Mouse (Mus musculus): ENCODE measurements around the gene Mydgf. TPM values are rescaled to one million over a fixed set of nuclear protein-coding genes. Genes with fewer than 3 reads are reported as not detected.

The Mydgf gene
- polyA plus RNA-seq, 1 experiment from 2014 or later: 109 TPM

DNA sequence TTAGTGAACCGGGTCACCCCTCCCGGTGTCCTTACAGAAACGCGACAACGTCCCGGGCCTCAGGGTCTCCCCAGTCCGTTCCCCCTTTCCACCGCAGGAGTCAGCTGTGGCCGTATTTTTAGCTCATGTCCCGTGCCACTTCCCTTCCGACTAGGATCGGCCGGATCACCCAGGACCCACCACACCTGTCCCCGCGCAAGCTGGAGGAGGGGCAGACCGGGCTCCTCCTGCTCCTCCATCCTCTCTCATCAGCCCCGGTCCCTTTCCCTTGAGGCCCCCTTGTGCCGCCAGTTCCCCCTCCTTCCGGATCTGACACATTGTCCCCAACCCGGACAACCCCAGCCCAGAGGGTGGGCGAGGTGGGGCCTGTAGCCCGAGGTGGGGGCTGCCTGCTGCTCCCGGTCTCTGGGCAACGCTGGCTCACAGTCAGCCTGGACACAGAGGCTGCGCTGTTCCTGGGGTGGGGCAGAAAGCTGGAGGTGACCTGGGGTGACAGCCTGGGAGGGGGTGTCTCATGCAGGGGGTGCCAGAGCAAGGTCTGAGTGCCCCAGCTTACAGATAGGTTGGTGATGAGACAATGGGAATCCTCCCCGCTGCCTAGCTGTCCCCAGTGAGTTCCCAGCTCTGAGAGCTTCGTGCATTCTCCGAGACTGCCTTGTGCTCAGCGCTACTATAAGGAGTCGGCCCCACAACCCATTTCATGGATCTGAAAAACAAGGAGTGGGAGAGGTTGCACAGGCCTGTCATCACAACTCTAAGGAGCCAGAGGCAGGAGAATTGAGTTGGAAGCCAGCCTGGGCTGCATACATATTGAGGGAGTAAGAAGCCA lies 34.7 kb downstream of the Mydgf start:
- no peak overlapping the region for H3K9ac ChIP-seq (replicated peaks; ENCODE audit: low read length)
- WGBS: 2% methylated on average over 30 of the region's 30 CpGs
- peak; percentile 18; the same call in 1 of the 2 replicates for ATAC-seq (ENCODE audit: low FRiP score, low TSS enrichment)
- H3K27ac ChIP-seq (ENCODE audit: low read length): no peak overlapping the region
- H3K4me3 ChIP-seq (ENCODE audit: low read length): peak overlapping the region; percentile 14
- peak overlapping the region; percentile 33 for H3K4me2 ChIP-seq (replicated peaks; ENCODE audit: low read depth, low read length)
- no peaks in the 10 kb centered on the region for H3K36me3 ChIP-seq (ENCODE audit: insufficient read depth, low read length)
- H3K4me1 ChIP-seq (ENCODE audit: insufficient read depth, low read length): no peaks in the 10 kb centered on the region
- no peaks in the 10 kb centered on the region for H3K9me3 ChIP-seq (ENCODE audit: low read length)
- peaks cover 83% of the 10 kb centered on the region for H3K27me3 ChIP-seq (ENCODE audit: insufficient read depth, low read length)

- 0 out of 2 replicates have a peak, but pooled peaks have one; percentile 11 for ATAC-seq (ENCODE audit: low FRiP score, low TSS enrichment)
- Histone ChIP-seq H3K36me3 (ENCODE audit: insufficient read depth, low read length) (no peaks in the 10 kb centered on the region), H3K27me3 (ENCODE audit: insufficient read depth, low read length) (peaks cover 88% of the 10 kb centered on the region), H3K9ac (replicated peaks; ENCODE audit: low read length) (no peak overlapping the region), H3K4me1 (ENCODE audit: insufficient read depth, low read length) (no peaks in the 10 kb centered on the region), H3K9me3 (ENCODE audit: low read length) (no peaks in the 10 kb centered on the region), H3K27ac (ENCODE audit: low read length) (no peak overlapping the region), H3K4me3 (ENCODE audit: low read length) (peak overlapping the region; percentile 14), H3K4me2 (replicated peaks; ENCODE audit: low read depth, low read length) (peak overlapping the region; percentile 33)
- 21% methylated on average over 9 of the region's 9 CpGs for WGBS
These were observed 35.4 kb downstream of the Mydgf start for GRCm38 (mm10) chr17:56148280-56148679.

GRCm38 (mm10) chr17:56147420-56147819 lies 36.3 kb downstream of the Mydgf start:
- no peak overlapping the region for H3K9ac ChIP-seq (replicated peaks; ENCODE audit: low read length)
- no peaks in the 10 kb centered on the region for H3K9me3 ChIP-seq (ENCODE audit: low read length)
- no peak for ATAC-seq (ENCODE audit: low FRiP score, low TSS enrichment)
- 50% methylated on average over 12 of the region's 12 CpGs for WGBS
- no peak overlapping the region for H3K27ac ChIP-seq (ENCODE audit: low read length)
- H3K36me3 ChIP-seq (ENCODE audit: insufficient read depth, low read length): no peaks in the 10 kb centered on the region
- H3K4me2 ChIP-seq (replicated peaks; ENCODE audit: low read depth, low read length): no peak overlapping the region
- peaks cover 2% of the 10 kb centered on the region for H3K4me1 ChIP-seq (ENCODE audit: insufficient read depth, low read length)
- no peak overlapping the region for H3K4me3 ChIP-seq (ENCODE audit: low read length)
- H3K27me3 ChIP-seq (ENCODE audit: insufficient read depth, low read length): peaks cover 87% of the 10 kb centered on the region

GRCm38 (mm10) chr17:56146131-56146530 lies 37.6 kb downstream of the Mydgf start:
- no peak for ATAC-seq (ENCODE audit: low FRiP score, low TSS enrichment)
- no peaks in the 10 kb centered on the region for H3K36me3 ChIP-seq (ENCODE audit: insufficient read depth, low read length)

GRCm38 (mm10) chr17:56144546-56144945 lies 39.2 kb downstream of the Mydgf start:
- Histone ChIP-seq H3K9ac (replicated peaks; ENCODE audit: low read length) (no peak overlapping the region), H3K27me3 (ENCODE audit: insufficient read depth, low read length) (peaks cover 94% of the 10 kb centered on the region), H3K36me3 (ENCODE audit: insufficient read depth, low read length) (no peaks in the 10 kb centered on the region), H3K4me1 (ENCODE audit: insufficient read depth, low read length) (peaks cover 17% of the 10 kb centered on the region), H3K27ac (ENCODE audit: low read length) (no peak overlapping the region), H3K4me2 (replicated peaks; ENCODE audit: low read depth, low read length) (no peak overlapping the region), H3K9me3 (ENCODE audit: low read length) (no peaks in the 10 kb centered on the region), H3K4me3 (ENCODE audit: low read length) (no peak overlapping the region)
- no peak for ATAC-seq (ENCODE audit: low FRiP score, low TSS enrichment)
- 76% methylated on average over 9 of the region's 9 CpGs for WGBS

More at GRCm38 (mm10) chr17:56146131-56146530, 37.6 kb downstream of the Mydgf start:
- Histone ChIP-seq H3K4me2 (replicated peaks; ENCODE audit: low read depth, low read length) (no peak overlapping the region), H3K27me3 (ENCODE audit: insufficient read depth, low read length) (peaks cover 95% of the 10 kb centered on the region), H3K9me3 (ENCODE audit: low read length) (no peaks in the 10 kb centered on the region), H3K27ac (ENCODE audit: low read length) (no peak overlapping the region), H3K9ac (replicated peaks; ENCODE audit: low read length) (no peak overlapping the region), H3K4me1 (ENCODE audit: insufficient read depth, low read length) (peaks cover 14% of the 10 kb centered on the region), H3K4me3 (ENCODE audit: low read length) (no peak overlapping the region)
- WGBS: 18% methylated on average over 9 of the region's 9 CpGs

DNA sequence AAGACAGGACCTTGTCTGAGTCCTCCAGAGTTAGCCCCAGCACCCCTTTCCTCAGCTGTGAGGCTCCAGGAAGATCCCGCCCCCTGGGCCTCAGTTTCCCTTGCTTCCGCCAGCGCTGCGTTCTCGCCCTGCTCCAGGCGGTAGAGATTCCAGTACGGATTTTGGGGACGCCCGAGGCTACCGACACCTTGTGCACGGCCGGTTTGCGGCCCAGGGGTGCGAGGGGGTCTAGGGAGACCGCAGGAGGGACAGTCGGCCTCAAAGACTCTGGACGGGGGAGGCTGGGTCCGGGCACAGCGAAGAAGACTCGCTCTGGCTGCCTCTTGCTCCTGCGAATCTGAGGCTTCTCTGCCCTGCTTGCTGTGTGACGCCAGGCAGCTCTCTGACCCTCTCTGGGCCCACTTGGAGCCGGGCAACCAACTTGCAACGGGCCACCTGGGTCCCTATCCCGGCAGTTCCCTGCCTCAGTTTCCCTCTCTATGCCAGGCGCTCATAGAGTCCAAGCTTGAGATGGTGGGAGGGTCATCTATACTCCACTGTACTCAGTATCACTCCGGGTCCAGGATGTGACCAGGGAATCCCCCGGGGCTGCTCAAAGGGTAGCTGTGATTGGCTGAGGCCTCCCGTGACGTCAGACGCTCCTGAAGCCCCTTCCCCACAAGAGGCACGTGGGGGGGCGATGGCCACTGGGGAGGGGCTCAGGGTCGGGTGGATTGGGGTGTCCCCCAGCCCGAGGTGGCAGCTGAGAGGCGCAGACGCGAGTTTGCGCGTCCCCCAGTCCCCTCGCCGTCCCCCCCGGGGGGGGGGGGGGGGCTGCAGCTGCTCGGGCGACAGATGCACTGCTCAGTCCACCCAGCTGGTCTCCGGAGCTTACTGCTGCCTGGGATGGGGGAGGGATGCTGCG lies 41.8 kb downstream of the Mydgf start:
- Histone ChIP-seq H3K27me3 (ENCODE audit: insufficient read depth, low read length) (peaks cover 77% of the 10 kb centered on the region), H3K27ac (ENCODE audit: low read length) (no peak overlapping the region), H3K9ac (replicated peaks; ENCODE audit: low read length) (peak overlapping the region; percentile 47), H3K9me3 (ENCODE audit: low read length) (no peaks in the 10 kb centered on the region), H3K4me3 (ENCODE audit: low read length) (peak overlapping the region; percentile 43), H3K4me2 (replicated peaks; ENCODE audit: low read depth, low read length) (peak overlapping the region; percentile 63), H3K4me1 (ENCODE audit: insufficient read depth, low read length) (peaks cover 29% of the 10 kb centered on the region), H3K36me3 (ENCODE audit: insufficient read depth, low read length) (no peaks in the 10 kb centered on the region)
- ATAC-seq (ENCODE audit: low FRiP score, low TSS enrichment): no peak
- under 1% methylated on average over 44 of the region's 47 CpGs for WGBS

- Histone ChIP-seq H3K27me3 (ENCODE audit: insufficient read depth, low read length) (peaks cover 59% of the 10 kb centered on the region), H3K4me1 (ENCODE audit: insufficient read depth, low read length) (peaks cover 29% of the 10 kb centered on the region), H3K36me3 (ENCODE audit: insufficient read depth, low read length) (no peaks in the 10 kb centered on the region), H3K27ac (ENCODE audit: low read length) (no peak within 1 kb of the TSS), H3K4me2 (replicated peaks; ENCODE audit: low read depth, low read length) (peak within 1 kb of the TSS; percentile 100), H3K4me3 (ENCODE audit: low read length) (peak within 1 kb of the TSS; percentile 64), H3K9me3 (ENCODE audit: low read length) (no peaks in the 10 kb centered on the region), H3K9ac (replicated peaks; ENCODE audit: low read length) (peak within 1 kb of the TSS; percentile 67)
- peak; percentile 36 for ATAC-seq (ENCODE audit: low FRiP score, low TSS enrichment)
- WGBS: 2% methylated on average over 62 of the region's 79 CpGs
These were observed 43.7 kb downstream of the Mydgf start, which contains the start of gene Sema6b for GRCm38 (mm10) chr17:56139858-56140595. Gene Sema6b (minus strand): TSS chr17:56140343.

DNA sequence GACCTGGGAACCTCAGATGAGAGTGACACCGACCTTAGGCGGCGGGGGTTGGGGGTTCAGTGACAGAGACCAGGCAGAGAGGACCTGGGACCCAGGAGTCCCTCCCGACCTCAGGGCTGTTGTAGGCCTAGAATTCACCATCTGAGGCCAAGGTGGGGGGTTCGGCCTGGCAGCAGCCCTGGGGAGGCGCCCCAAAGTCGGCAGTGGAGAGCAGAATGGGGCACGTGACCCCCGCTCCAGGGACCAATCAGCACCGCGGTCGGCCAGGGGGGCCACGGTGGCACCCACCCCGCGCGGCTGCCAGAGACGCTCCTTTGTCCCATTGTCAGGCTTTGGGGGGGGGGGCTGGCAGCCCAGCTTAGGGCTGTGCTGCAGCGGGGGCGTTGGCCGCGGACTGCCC lies 44.4 kb downstream of the Mydgf start:
- no peak overlapping the region for H3K27ac ChIP-seq (ENCODE audit: low read length)
- no peaks in the 10 kb centered on the region for H3K9me3 ChIP-seq (ENCODE audit: low read length)
- H3K4me2 ChIP-seq (replicated peaks; ENCODE audit: low read depth, low read length): peak overlapping the region; percentile 100
- WGBS: 8% methylated on average over 17 of the region's 21 CpGs
- no peaks in the 10 kb centered on the region for H3K36me3 ChIP-seq (ENCODE audit: insufficient read depth, low read length)
- no peak for ATAC-seq (ENCODE audit: low FRiP score, low TSS enrichment)
- H3K4me1 ChIP-seq (ENCODE audit: insufficient read depth, low read length): peaks cover 29% of the 10 kb centered on the region
- H3K27me3 ChIP-seq (ENCODE audit: insufficient read depth, low read length): peaks cover 53% of the 10 kb centered on the region
- H3K4me3 ChIP-seq (ENCODE audit: low read length): peak overlapping the region; percentile 64
- peak overlapping the region; percentile 67 for H3K9ac ChIP-seq (replicated peaks; ENCODE audit: low read length)

DNA sequence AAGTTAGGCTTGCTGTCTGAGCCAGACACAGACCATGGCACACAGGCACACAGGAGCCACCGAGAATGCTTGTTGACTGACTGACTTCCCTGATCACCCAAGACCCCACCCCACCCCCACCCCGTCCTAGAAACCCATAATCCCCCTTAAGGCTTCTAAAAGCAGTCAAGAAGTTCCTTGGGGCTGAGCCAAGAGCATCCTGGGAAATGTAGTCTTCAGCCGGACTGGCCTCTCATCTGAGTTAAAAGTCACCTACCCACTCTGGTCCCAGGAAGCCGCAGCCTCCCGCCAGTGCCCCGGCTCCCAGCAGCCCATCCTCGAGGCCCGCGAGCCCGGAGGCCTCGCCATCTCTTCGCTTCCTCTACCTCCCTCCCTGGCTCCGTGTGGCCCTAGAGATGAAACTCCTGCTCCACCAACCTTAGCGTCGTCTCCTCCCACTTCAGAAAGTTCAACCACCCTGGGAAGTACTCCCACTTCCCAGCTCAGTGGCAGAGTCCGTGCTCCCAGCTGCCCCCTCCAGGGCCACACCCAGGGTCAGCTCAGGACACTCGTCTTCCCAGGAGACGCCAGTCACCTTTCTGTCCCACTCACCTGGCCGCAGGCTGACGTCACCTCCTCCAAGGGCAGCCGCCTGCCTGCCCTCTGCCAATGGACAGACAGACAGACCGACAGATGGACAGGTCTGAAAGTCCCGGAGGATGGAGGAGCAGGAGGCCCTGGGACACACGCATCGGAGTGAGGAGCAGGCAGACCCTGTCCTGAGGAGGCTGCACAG lies 45.7 kb downstream of the Mydgf start:
- H3K4me1 ChIP-seq (ENCODE audit: insufficient read depth, low read length): peaks cover 41% of the 10 kb centered on the region
- peaks cover 39% of the 10 kb centered on the region for H3K27me3 ChIP-seq (ENCODE audit: insufficient read depth, low read length)
- no peaks in the 10 kb centered on the region for H3K36me3 ChIP-seq (ENCODE audit: insufficient read depth, low read length)
- H3K4me3 ChIP-seq (ENCODE audit: low read length): peak overlapping the region; percentile 24
- H3K9ac ChIP-seq (replicated peaks; ENCODE audit: low read length): no peak overlapping the region
- no peak for ATAC-seq (ENCODE audit: low FRiP score, low TSS enrichment)
- no peak overlapping the region for H3K27ac ChIP-seq (ENCODE audit: low read length)
- WGBS: 15% methylated on average over 25 of the region's 25 CpGs
- no peaks in the 10 kb centered on the region for H3K9me3 ChIP-seq (ENCODE audit: low read length)
- peak overlapping the region; percentile 46 for H3K4me2 ChIP-seq (replicated peaks; ENCODE audit: low read depth, low read length)

Measured in kidney, embryonic 16.5 days (tissue).